Mouse (Mus musculus): Measurements from ENCODE around the gene Sowahc.

Gene Sowahc

GRCm38 (mm10) chr10:59221473-59222270 is at the start of gene Sowahc, which contains the start of gene Sept10:
TSS of gene Sowahc (plus strand) at chr10:59221953.
TSS of gene Sept10 (minus strand) at chr10:59221847.
- DNase-seq (ENCODE audit: low spot score): peak; percentile 88

- DNase-seq (ENCODE audit: low spot score): no peak
Measured at GRCm38 (mm10) chr10:59172539-59172938, 49.2 kb upstream of the Sowahc start.

GRCm38 (mm10) chr10:59179620-59180019 is 42.1 kb upstream of the Sowahc start:
- no peak for DNase-seq (ENCODE audit: low spot score)

GRCm38 (mm10) chr10:59182306-59182705 is 39.4 kb upstream of the Sowahc start:
- no peak for DNase-seq (ENCODE audit: low spot score)

GRCm38 (mm10) chr10:59194891-59195290 is 26.9 kb upstream of the Sowahc start:
- no peak for DNase-seq (ENCODE audit: low spot score)

- no peak for DNase-seq (ENCODE audit: low spot score)
Measured at GRCm38 (mm10) chr10:59196763-59197162, 25.0 kb upstream of the Sowahc start.

GRCm38 (mm10) chr10:59200011-59200410 is 21.7 kb upstream of the Sowahc start:
- no peak for DNase-seq (ENCODE audit: low spot score)

GRCm38 (mm10) chr10:59220824-59221472 is 805 bp upstream of the Sowahc start:
- peak; percentile 11 for DNase-seq (ENCODE audit: low spot score)

- DNase-seq (ENCODE audit: low spot score): no peak
Measured at GRCm38 (mm10) chr10:59222271-59223101, 733 bp downstream of the Sowahc start.

- no peak for DNase-seq (ENCODE audit: low spot score)
Measured at GRCm38 (mm10) chr10:59223301-59223700, 1.5 kb downstream of the Sowahc start.

- no peak for DNase-seq (ENCODE audit: low spot score)
Measured at GRCm38 (mm10) chr10:59223890-59224289, 2.1 kb downstream of the Sowahc start.

GRCm38 (mm10) chr10:59225137-59225536 is 3.4 kb downstream of the Sowahc start:
- DNase-seq (ENCODE audit: low spot score): no peak

GRCm38 (mm10) chr10:59229205-59229820 is 7.6 kb downstream of the Sowahc start:
- no peak for DNase-seq (ENCODE audit: low spot score)

- no peak for DNase-seq (ENCODE audit: low spot score)
Measured at GRCm38 (mm10) chr10:59235227-59235626, 13.5 kb downstream of the Sowahc start.

- DNase-seq (ENCODE audit: low spot score): no peak
Measured at GRCm38 (mm10) chr10:59235847-59236246, 14.1 kb downstream of the Sowahc start.

- DNase-seq (ENCODE audit: low spot score): no peak
Measured at GRCm38 (mm10) chr10:59236486-59236885, 14.7 kb downstream of the Sowahc start.

GRCm38 (mm10) chr10:59237757-59238156 is 16.0 kb downstream of the Sowahc start:
- no peak for DNase-seq (ENCODE audit: low spot score)

- DNase-seq (ENCODE audit: low spot score): no peak
Measured at GRCm38 (mm10) chr10:59241141-59241541, 19.4 kb downstream of the Sowahc start.

GRCm38 (mm10) chr10:59249531-59249930 is 27.8 kb downstream of the Sowahc start:
- no peak for DNase-seq (ENCODE audit: low spot score)

GRCm38 (mm10) chr10:59250679-59251078 is 28.9 kb downstream of the Sowahc start:
- no peak for DNase-seq (ENCODE audit: low spot score)

GRCm38 (mm10) chr10:59251980-59252379 is 30.2 kb downstream of the Sowahc start:
- no peak for DNase-seq (ENCODE audit: low spot score)

GRCm38 (mm10) chr10:59252396-59252795 is 30.6 kb downstream of the Sowahc start:
- DNase-seq (ENCODE audit: low spot score): no peak
